Mouse (Mus musculus) embryonic fibroblast, embryonic 13.5 days (primary cell): Measurements from ENCODE around the gene Fzr1.

Experiments
- CTCF ChIP-seq: IDR thresholded peaks from 2 replicates; pipeline ENCODE4 v1.5.1; 2011; ENCODE audit warnings: mild to moderate bottlenecking, control low read depth, low read length, moderate library complexity, borderline replicate concordance; ENCODE audit not compliant: insufficient read depth
- POLR2A ChIP-seq: IDR thresholded peaks from 2 replicates; pipeline ENCODE4 v1.6.1; 2011; ENCODE audit warnings: low read depth, mild to moderate bottlenecking, control low read depth, low read length, moderate library complexity

- TF ChIP-seq CTCF = no peak
- TF ChIP-seq POLR2A = no peak
These were observed 44.0 kb downstream of the Fzr1 start for GRCm38 (mm10) chr10:81334324-81334723.
